Mouse (Mus musculus) heart, embryonic 16.5 days (tissue): Measurements from ENCODE around the gene Casq2. TPM values are rescaled to one million over a fixed set of nuclear protein-coding genes. Genes with fewer than 3 reads are reported as not detected.
A peak's percentile ranks its signal among the peaks of the same experiment; 100 is the strongest.

Experiments
- ATAC-seq: fragments of 200-750 bp; cut with Nextera tagmentation; replicated peaks from 2 replicates; pipeline ENCODE4 v1.8.0; 2017; ENCODE audit warnings: moderate number of reproducible peaks; ENCODE audit not compliant: insufficient read depth, low FRiP score; ENCODE audit errors: extremely low read depth
- H3K27ac ChIP-seq: fragments of 300-500 bp; sonication (generic); 2 replicates; pipeline ENCODE4 v1.5.1; 2014; ENCODE audit warnings: mild to moderate bottlenecking, low read length, control low read depth, moderate library complexity
- H3K27me3 ChIP-seq: fragments of 300-500 bp; sonication (generic); 2 replicates; pipeline ENCODE4 v1.6.1; 2014; ENCODE audit warnings: low read length, mixed read lengths; ENCODE audit not compliant: control insufficient read depth, insufficient read depth
- H3K36me3 ChIP-seq: fragments of 300-500 bp; sonication (generic); 2 replicates; pipeline ENCODE4 v1.6.1; 2014; ENCODE audit not compliant: control insufficient read depth, insufficient read depth
- H3K4me1 ChIP-seq: fragments of 300-500 bp; sonication (generic); 2 replicates; pipeline ENCODE4 v1.6.1; 2014; ENCODE audit warnings: low read length, mixed read lengths; ENCODE audit not compliant: control insufficient read depth, insufficient read depth
- H3K4me2 ChIP-seq: fragments of 300-500 bp; sonication (generic); 2 replicates; pipeline ENCODE4 v1.6.1; 2014; ENCODE audit warnings: low read depth, mild to moderate bottlenecking, control low read depth, low read length
- H3K4me3 ChIP-seq: fragments of 300-500 bp; sonication (generic); 2 replicates; pipeline ENCODE4 v1.5.1; 2014; ENCODE audit warnings: mild to moderate bottlenecking, control low read depth, low read length
- H3K9ac ChIP-seq: fragments of 300-500 bp; sonication (generic); 2 replicates; pipeline ENCODE4 v1.6.1; 2014; ENCODE audit warnings: low read length, control low read depth
- H3K9me3 ChIP-seq: fragments of 300-500 bp; sonication (generic); replicated peaks from 2 replicates; pipeline ENCODE4 v1.6.1; 2016; ENCODE audit warnings: low read length; ENCODE audit not compliant: control insufficient read depth
- WGBS: fragments of 180-500 bp; shearing (Covaris S2); extraction: QIAGEN DNeasy Blood & Tissue Kit; methylation state at CpG from one replicate; pipeline ENCODE4 v1.1.7; 2014; 5-methylcytosine and 5-hydroxymethylcytosine counted together
- polyA plus RNA-seq: library from polyadenylated mRNA; unstranded; fragments of >200 nt; fragmentation: Nextera tagmentation; extraction: Ambion mirVana; gene quantifications from 2 replicates; pipeline ENCODE4 v1.2.1, GENCODE M21; 2015

The Casq2 gene
- polyA plus RNA-seq, 1 experiment from 2014 or later: 703 TPM

- Histone ChIP-seq H3K9me3 (no peaks in the 10 kb centered on the region), H3K27me3 (no peaks in the 10 kb centered on the region), H3K4me2 (no peak overlapping the region), H3K36me3 (peaks cover 23% of the 10 kb centered on the region), H3K9ac (no peak overlapping the region), H3K4me1 (peaks cover 2% of the 10 kb centered on the region; the same call in 1 of the 2 replicates), H3K4me3 (no peak overlapping the region), H3K27ac (no peak overlapping the region)
- ATAC-seq: no peak
- WGBS: 79% methylated on average over 6 of the region's 6 CpGs
Measured at GRCm38 (mm10) chr3:102146428-102146827, 60.2 kb downstream of the Casq2 start.

- H3K4me1 ChIP-seq: peaks cover 2% of the 10 kb centered on the region; the same call in 1 of the 2 replicates
- H3K27ac ChIP-seq: no peak overlapping the region
- 74% methylated on average over 4 of the region's 4 CpGs for WGBS
Measured at GRCm38 (mm10) chr3:102147189-102147588, 61.0 kb downstream of the Casq2 start.

GRCm38 (mm10) chr3:102149941-102150340 is 63.7 kb downstream of the Casq2 start:
- Histone ChIP-seq H3K4me3 (no peak overlapping the region), H3K4me2 (no peak overlapping the region), H3K27me3 (no peaks in the 10 kb centered on the region), H3K27ac (no peak overlapping the region), H3K36me3 (peaks cover 18% of the 10 kb centered on the region), H3K4me1 (peaks cover 5% of the 10 kb centered on the region), H3K9me3 (no peaks in the 10 kb centered on the region), H3K9ac (no peak overlapping the region)
- no peak for ATAC-seq
- 40% methylated on average over 7 of the region's 7 CpGs for WGBS

More at GRCm38 (mm10) chr3:102147189-102147588, 61.0 kb downstream of the Casq2 start:
- Histone ChIP-seq H3K4me2 (no peak overlapping the region), H3K9me3 (no peaks in the 10 kb centered on the region), H3K4me3 (no peak overlapping the region), H3K9ac (no peak overlapping the region), H3K36me3 (peaks cover 23% of the 10 kb centered on the region), H3K27me3 (no peaks in the 10 kb centered on the region)
- no peak for ATAC-seq

GRCm38 (mm10) chr3:102151850-102152249 is 65.6 kb downstream of the Casq2 start:
- Histone ChIP-seq H3K27ac (no peak overlapping the region), H3K9ac (no peak overlapping the region), H3K27me3 (no peaks in the 10 kb centered on the region), H3K4me2 (no peak overlapping the region), H3K4me1 (peaks cover 5% of the 10 kb centered on the region), H3K36me3 (peaks cover 9% of the 10 kb centered on the region; the same call in 1 of the 2 replicates), H3K4me3 (no peak overlapping the region), H3K9me3 (no peaks in the 10 kb centered on the region)
- no peak for ATAC-seq
- 72% methylated on average over 4 of the region's 4 CpGs for WGBS

GRCm38 (mm10) chr3:102152471-102152870 is 66.3 kb downstream of the Casq2 start:
- Histone ChIP-seq H3K9me3 (no peaks in the 10 kb centered on the region), H3K9ac (no peak overlapping the region), H3K36me3 (peaks cover 9% of the 10 kb centered on the region), H3K4me3 (no peak overlapping the region), H3K4me1 (peaks cover 5% of the 10 kb centered on the region), H3K4me2 (no peak overlapping the region), H3K27ac (peak overlapping the region; percentile 39; the same call in 1 of the 2 replicates), H3K27me3 (no peaks in the 10 kb centered on the region)
- WGBS: 56% methylated on average over 4 of the region's 4 CpGs
- no peak for ATAC-seq

- Histone ChIP-seq H3K27me3 (no peaks in the 10 kb centered on the region), H3K9ac (no peak overlapping the region), H3K9me3 (no peaks in the 10 kb centered on the region), H3K4me2 (no peak overlapping the region), H3K4me3 (no peak overlapping the region), H3K27ac (peak overlapping the region; percentile 39; the same call in 1 of the 2 replicates), H3K4me1 (peaks cover 5% of the 10 kb centered on the region), H3K36me3 (peaks cover 13% of the 10 kb centered on the region)
- 40% methylated on average over 4 of the region's 4 CpGs for WGBS
- ATAC-seq: no peak
Measured at GRCm38 (mm10) chr3:102152872-102153271, 66.7 kb downstream of the Casq2 start.

GRCm38 (mm10) chr3:102154107-102154506 is 67.9 kb downstream of the Casq2 start:
- no peaks in the 10 kb centered on the region for H3K9me3 ChIP-seq
- H3K27ac ChIP-seq: no peak overlapping the region
- H3K4me3 ChIP-seq: no peak overlapping the region
- H3K9ac ChIP-seq: no peak overlapping the region
- peaks cover 19% of the 10 kb centered on the region for H3K36me3 ChIP-seq
- H3K4me1 ChIP-seq: peaks cover 5% of the 10 kb centered on the region
- 78% methylated on average over 7 of the region's 7 CpGs for WGBS
- H3K4me2 ChIP-seq: no peak overlapping the region
- no peaks in the 10 kb centered on the region for H3K27me3 ChIP-seq
- no peak for ATAC-seq

GRCm38 (mm10) chr3:102156737-102157136 is 70.5 kb downstream of the Casq2 start:
- Histone ChIP-seq H3K4me3 (no peak overlapping the region), H3K9ac (no peak overlapping the region), H3K27ac (no peak overlapping the region), H3K4me2 (no peak overlapping the region), H3K27me3 (no peaks in the 10 kb centered on the region), H3K4me1 (peaks cover 10% of the 10 kb centered on the region), H3K36me3 (peaks cover 29% of the 10 kb centered on the region), H3K9me3 (no peaks in the 10 kb centered on the region)
- WGBS: 81% methylated on average over 7 of the region's 7 CpGs
- ATAC-seq: no peak

GRCm38 (mm10) chr3:102157652-102158051 is 71.4 kb downstream of the Casq2 start:
- Histone ChIP-seq H3K9ac (no peak overlapping the region), H3K27me3 (no peaks in the 10 kb centered on the region), H3K4me1 (peaks cover 8% of the 10 kb centered on the region), H3K36me3 (peaks cover 33% of the 10 kb centered on the region), H3K4me2 (no peak overlapping the region), H3K27ac (no peak overlapping the region), H3K9me3 (no peaks in the 10 kb centered on the region), H3K4me3 (no peak overlapping the region)
- no peak for ATAC-seq
- 82% methylated on average over 6 of the region's 6 CpGs for WGBS
